Mouse (Mus musculus) heart, embryonic 15.5 days (tissue): Measurements from ENCODE around the gene Dhrs2. TPM values are rescaled to one million over a fixed set of nuclear protein-coding genes. Genes with fewer than 3 reads are reported as not detected.

Experiments
- ATAC-seq: fragments of 200-750 bp; cut with Nextera tagmentation; replicated peaks from 2 replicates; pipeline ENCODE4 v1.8.0; 2017; ENCODE audit warnings: low read depth, moderate TSS enrichment; ENCODE audit not compliant: insufficient number of reproducible peaks, insufficient read depth, low FRiP score
- H3K27ac ChIP-seq: fragments of 300-500 bp; sonication (generic); 2 replicates; pipeline ENCODE4 v1.5.1; 2015; ENCODE audit warnings: mild to moderate bottlenecking, inconsistent platforms
- H3K27me3 ChIP-seq: fragments of 300-500 bp; sonication (generic); 2 replicates; pipeline ENCODE4 v1.6.1; 2015; ENCODE audit warnings: inconsistent platforms
- H3K36me3 ChIP-seq: fragments of 300-500 bp; sonication (generic); 2 replicates; pipeline ENCODE4 v1.6.1; 2015; ENCODE audit warnings: mild to moderate bottlenecking, inconsistent platforms
- H3K4me1 ChIP-seq: fragments of 300-500 bp; sonication (generic); replicated peaks from 2 replicates; pipeline ENCODE4 v1.6.1; 2015; ENCODE audit warnings: inconsistent platforms
- H3K4me2 ChIP-seq: fragments of 300-500 bp; sonication (generic); 2 replicates; pipeline ENCODE4 v1.6.1; 2015; ENCODE audit warnings: inconsistent platforms, mild to moderate bottlenecking, moderate library complexity
- H3K4me3 ChIP-seq: fragments of 300-500 bp; sonication (generic); 2 replicates; pipeline ENCODE4 v1.5.1; 2015; ENCODE audit warnings: mild to moderate bottlenecking, inconsistent platforms
- H3K9ac ChIP-seq: fragments of 300-500 bp; sonication (generic); 2 replicates; pipeline ENCODE4 v1.6.1; 2015; ENCODE audit warnings: mild to moderate bottlenecking, inconsistent platforms
- H3K9me3 ChIP-seq: fragments of 300-500 bp; sonication (generic); replicated peaks from 2 replicates; pipeline ENCODE4 v1.6.1; 2016; ENCODE audit warnings: inconsistent platforms
- WGBS: fragments of 180-500 bp; shearing (Covaris S2); methylation state at CpG from one replicate; pipeline ENCODE4 v1.1.7; 2015; ENCODE audit warnings: mixed read lengths; 5-methylcytosine and 5-hydroxymethylcytosine counted together
- polyA plus RNA-seq: library from polyadenylated mRNA; unstranded; fragments of >200 nt; fragmentation: Nextera tagmentation; extraction: Ambion mirVana; gene quantifications from 2 replicates; pipeline ENCODE4 v1.2.1, GENCODE M21; 2015

Dhrs2 gene
- polyA plus RNA-seq, 1 experiment from 2014 or later: not detected

DNA sequence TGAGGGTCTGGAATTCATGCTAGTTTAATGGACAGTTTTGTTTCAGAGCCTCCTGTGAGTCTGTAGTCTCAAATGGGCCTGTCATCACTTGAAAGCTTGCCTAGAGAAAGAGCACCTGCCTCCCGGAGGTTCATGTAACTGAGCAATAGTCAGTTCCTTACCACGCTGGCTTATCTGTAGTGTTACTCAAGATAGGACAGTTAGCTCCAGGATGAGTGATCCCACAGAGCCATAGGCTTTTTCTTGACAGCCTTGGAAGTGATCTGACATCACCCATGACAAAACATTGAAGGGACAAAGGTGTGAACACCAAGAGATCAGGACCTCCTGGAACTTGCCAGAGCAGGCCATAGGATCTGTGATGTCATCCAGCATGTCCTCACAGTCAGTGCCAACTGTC lies 23.6 kb upstream of the Dhrs2 start:
- H3K4me1 ChIP-seq: peaks cover 8% of the 10 kb centered on the region; the same call in 1 of the 2 replicates
- no peak overlapping the region for H3K4me2 ChIP-seq
- no peak overlapping the region for H3K27ac ChIP-seq
- H3K27me3 ChIP-seq: no peaks in the 10 kb centered on the region
- no peaks in the 10 kb centered on the region for H3K36me3 ChIP-seq
- no peak overlapping the region for H3K9ac ChIP-seq
- no peak; the same call in 1 of the 2 replicates for ATAC-seq
- H3K4me3 ChIP-seq: no peak overlapping the region
- 26% methylated on average over 2 of the region's 2 CpGs for WGBS
- no peaks in the 10 kb centered on the region for H3K9me3 ChIP-seq

DNA sequence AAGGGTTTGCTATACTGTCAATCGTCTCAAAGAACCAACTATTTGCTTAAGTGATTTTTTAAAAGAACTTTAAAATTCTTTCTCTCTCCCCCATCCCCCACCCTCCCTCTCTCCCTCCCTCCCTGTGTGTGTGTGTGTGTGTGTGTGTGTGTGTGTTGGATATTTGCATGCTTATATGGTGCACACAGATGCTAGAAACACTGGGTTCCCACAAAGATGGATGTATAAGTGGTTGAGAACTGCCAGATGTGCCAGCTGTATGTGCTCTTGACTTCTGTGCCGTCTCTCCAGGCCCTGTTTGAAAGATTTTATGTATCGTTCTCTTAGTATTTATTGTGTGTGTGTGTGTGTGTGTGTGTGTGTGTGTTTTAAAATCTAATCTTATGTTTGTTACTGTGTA lies 17.3 kb upstream of the Dhrs2 start:
- no peak for ATAC-seq
- H3K9me3 ChIP-seq: no peaks in the 10 kb centered on the region
- H3K36me3 ChIP-seq: no peaks in the 10 kb centered on the region
- no peak overlapping the region for H3K4me3 ChIP-seq
- 75% methylated on average over 3 of the region's 3 CpGs for WGBS
- no peaks in the 10 kb centered on the region for H3K4me1 ChIP-seq
- H3K27ac ChIP-seq: no peak overlapping the region
- no peak overlapping the region for H3K4me2 ChIP-seq
- no peak overlapping the region for H3K9ac ChIP-seq
- H3K27me3 ChIP-seq: no peaks in the 10 kb centered on the region

DNA sequence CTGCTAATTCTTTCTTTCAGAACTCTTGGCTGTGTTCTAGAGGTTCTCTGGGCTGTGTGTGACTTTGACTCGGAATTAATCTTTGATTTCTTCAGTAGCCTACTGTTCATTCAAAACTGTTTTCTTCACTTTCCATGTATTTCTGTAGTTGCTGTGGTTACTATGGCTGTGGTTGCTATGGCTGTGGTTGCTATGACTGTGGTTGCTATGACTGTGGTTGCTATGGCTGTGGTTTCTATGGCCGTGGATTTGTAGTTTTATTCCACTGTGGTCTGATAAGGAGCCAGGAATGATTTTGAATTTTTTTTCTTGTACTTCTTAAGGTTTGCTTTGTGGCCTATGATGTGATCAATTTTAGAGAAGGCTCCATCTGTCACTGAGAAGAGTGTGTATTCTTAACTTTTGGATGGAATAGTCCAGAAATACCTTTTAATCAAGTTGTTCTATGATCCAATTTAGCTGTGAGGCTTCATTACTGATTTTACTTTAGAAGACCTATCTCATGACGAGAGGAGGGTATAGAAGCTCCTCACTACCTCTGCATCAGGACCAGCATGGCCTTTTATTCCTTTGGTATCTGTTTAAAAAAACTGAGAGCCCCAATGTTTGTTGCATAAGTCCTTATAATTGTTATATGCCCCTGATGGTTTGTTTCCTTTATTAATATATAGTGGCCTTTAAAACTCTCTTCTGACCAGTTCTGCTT lies 16.6 kb upstream of the Dhrs2 start:
- H3K36me3 ChIP-seq: no peaks in the 10 kb centered on the region
- no peaks in the 10 kb centered on the region for H3K4me1 ChIP-seq
- H3K27ac ChIP-seq: no peak overlapping the region
- H3K4me3 ChIP-seq: no peak overlapping the region
- H3K9me3 ChIP-seq: no peaks in the 10 kb centered on the region
- no peak overlapping the region for H3K4me2 ChIP-seq
- H3K9ac ChIP-seq: no peak overlapping the region
- no peak for ATAC-seq
- 49% methylated on average over 3 of the region's 3 CpGs for WGBS
- no peaks in the 10 kb centered on the region for H3K27me3 ChIP-seq

DNA sequence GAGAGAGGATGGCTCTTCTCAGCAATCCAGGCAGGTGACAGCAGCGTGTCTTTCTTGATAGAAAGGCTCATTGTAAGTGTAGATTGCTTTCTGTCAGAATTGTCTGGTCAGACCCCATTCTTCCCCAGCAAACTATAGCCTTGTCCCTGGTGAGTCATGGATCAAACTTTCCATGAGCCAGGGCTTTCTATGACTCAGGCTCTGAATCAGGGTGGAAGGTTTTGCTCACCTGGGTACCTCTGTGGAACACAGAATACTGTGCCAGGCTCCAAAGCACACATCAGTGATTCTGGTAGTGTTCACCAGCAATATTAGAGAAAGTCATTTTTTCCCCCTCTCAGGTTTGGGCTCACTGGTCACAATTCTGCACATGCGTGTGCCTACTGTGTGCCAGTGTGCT lies 13.5 kb upstream of the Dhrs2 start:
- no peak overlapping the region for H3K4me3 ChIP-seq
- no peak overlapping the region for H3K9ac ChIP-seq
- H3K27ac ChIP-seq: no peak overlapping the region
- WGBS: 77% methylated on average over 2 of the region's 2 CpGs
- ATAC-seq: no peak
- no peaks in the 10 kb centered on the region for H3K27me3 ChIP-seq
- H3K4me2 ChIP-seq: no peak overlapping the region
- H3K9me3 ChIP-seq: no peaks in the 10 kb centered on the region
- no peaks in the 10 kb centered on the region for H3K36me3 ChIP-seq
- H3K4me1 ChIP-seq: no peaks in the 10 kb centered on the region

DNA sequence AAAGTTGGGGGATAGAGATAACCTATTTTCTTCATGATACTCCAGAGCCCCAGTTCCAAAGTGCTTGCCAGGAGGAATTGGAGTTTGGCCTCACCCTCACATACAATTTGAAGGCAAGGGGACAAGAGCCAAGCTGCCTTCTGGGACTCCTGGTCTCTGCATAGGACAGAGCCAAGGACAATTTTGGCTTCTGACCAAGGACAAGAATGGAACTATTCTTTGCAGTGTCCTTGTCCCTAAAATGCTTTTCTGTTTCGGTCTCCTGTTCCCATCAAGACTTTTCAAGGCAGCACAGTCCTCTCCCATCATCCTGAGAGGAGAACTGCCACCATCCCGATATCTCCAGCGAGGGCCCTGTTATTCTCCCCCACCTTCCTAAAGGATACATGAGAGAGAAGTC lies 8.2 kb upstream of the Dhrs2 start:
- Histone ChIP-seq H3K27ac (no peak overlapping the region), H3K27me3 (no peaks in the 10 kb centered on the region), H3K4me3 (no peak overlapping the region), H3K36me3 (no peaks in the 10 kb centered on the region), H3K9ac (no peak overlapping the region), H3K4me1 (no peaks in the 10 kb centered on the region), H3K4me2 (no peak overlapping the region), H3K9me3 (no peaks in the 10 kb centered on the region)
- ATAC-seq: no peak
- WGBS: 85% methylated on average over 3 of the region's 3 CpGs

DNA sequence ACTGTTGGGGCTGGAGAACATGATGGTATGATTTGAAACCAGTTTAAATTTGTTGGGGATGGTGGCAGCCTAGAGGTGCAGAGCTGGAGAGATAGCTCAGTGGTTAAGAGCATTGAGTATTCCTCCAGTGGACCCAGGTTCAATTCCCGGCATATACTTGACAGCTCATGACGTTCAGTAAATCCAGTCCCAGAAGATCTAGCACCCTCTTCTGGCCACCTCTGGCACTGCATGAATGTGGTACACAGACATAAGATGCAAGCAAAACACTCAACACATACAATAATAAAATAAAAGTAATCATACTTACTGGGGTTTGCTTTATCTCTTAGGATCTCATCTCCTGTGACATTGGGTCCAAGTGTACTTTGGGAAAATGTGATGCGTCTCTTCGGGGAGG lies 7.3 kb upstream of the Dhrs2 start:
- H3K9ac ChIP-seq: no peak overlapping the region
- WGBS: 61% methylated on average over 4 of the region's 4 CpGs
- no peaks in the 10 kb centered on the region for H3K4me1 ChIP-seq
- H3K27ac ChIP-seq: no peak overlapping the region
- no peak for ATAC-seq
- no peaks in the 10 kb centered on the region for H3K36me3 ChIP-seq
- H3K4me2 ChIP-seq: no peak overlapping the region
- no peaks in the 10 kb centered on the region for H3K9me3 ChIP-seq
- no peaks in the 10 kb centered on the region for H3K27me3 ChIP-seq
- H3K4me3 ChIP-seq: no peak overlapping the region

DNA sequence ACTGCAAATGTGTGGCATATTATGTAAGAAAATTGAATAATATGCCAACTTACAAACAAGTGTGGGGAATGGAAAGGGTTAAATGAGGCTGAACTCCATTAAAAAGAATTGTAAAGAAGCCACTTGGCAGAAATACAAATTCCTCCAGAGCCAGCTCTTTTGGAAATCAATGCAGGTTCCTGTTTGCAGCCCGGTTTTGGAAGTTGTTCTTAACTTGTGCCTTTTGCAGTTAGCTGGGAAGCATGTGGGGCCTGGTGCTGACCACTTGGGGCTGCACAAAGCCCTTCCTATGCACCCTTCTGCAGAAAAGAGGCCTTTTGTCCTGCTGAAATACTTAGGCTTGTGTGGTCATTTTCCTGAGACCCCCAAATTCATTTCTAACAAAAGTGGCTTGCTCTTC lies 1.4 kb downstream of the Dhrs2 start:
- Histone ChIP-seq H3K9me3 (no peaks in the 10 kb centered on the region), H3K4me3 (no peak overlapping the region), H3K27me3 (no peaks in the 10 kb centered on the region), H3K9ac (no peak overlapping the region), H3K4me1 (no peaks in the 10 kb centered on the region), H3K4me2 (no peak overlapping the region), H3K27ac (no peak overlapping the region), H3K36me3 (no peaks in the 10 kb centered on the region)
- no peak for ATAC-seq
- 20% methylated on average over 1 of the region's 1 CpGs for WGBS

DNA sequence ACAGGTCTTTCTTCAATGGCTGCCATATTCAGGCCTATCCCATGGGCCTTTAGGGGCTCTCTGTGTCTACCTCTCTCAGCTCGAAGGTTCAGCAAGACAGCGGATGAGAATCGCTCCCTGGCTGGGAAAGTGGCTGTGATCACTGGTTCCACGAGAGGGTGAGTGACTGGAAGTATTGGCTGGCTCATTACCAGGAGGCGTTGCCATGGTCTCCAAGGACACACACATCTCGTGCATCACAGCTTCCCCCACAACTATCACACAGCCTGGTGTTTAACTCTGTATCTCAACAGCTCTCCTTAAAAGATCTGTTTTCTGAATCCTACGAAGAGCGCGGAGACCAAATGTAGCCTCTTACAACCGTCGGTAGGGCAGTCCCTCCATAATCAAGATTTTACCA lies 12.8 kb downstream of the Dhrs2 start:
- no peak for ATAC-seq
- Histone ChIP-seq H3K27me3 (no peaks in the 10 kb centered on the region), H3K4me2 (no peak overlapping the region), H3K36me3 (no peaks in the 10 kb centered on the region), H3K4me3 (no peak overlapping the region), H3K27ac (no peak overlapping the region), H3K4me1 (no peaks in the 10 kb centered on the region), H3K9me3 (no peaks in the 10 kb centered on the region), H3K9ac (no peak overlapping the region)
- WGBS: 85% methylated on average over 11 of the region's 11 CpGs

DNA sequence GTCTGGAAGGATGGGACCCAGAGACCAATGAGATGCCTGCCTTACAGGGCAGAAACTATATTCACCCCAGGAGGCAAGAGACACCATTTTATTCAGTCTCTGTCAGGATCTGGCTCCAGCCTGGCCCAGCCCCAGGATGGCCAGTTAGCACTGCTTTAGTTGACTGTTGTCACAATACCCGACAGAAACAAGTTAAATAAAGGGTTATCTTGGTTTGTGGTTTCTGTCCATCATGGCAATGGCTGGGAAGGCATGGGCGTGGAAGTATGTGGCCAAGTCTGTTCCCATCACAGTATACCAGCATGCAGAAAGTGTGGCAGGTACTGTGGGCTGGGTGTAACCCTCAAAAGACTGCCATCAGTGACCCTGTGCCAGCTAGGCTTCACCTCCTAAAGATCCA lies 14.9 kb downstream of the Dhrs2 start:
- H3K27ac ChIP-seq: no peak overlapping the region
- H3K4me1 ChIP-seq: no peaks in the 10 kb centered on the region
- no peaks in the 10 kb centered on the region for H3K36me3 ChIP-seq
- no peaks in the 10 kb centered on the region for H3K27me3 ChIP-seq
- WGBS: 69% methylated on average over 2 of the region's 2 CpGs
- H3K9me3 ChIP-seq: no peaks in the 10 kb centered on the region
- ATAC-seq: no peak
- no peak overlapping the region for H3K9ac ChIP-seq
- H3K4me2 ChIP-seq: no peak overlapping the region
- H3K4me3 ChIP-seq: no peak overlapping the region

DNA sequence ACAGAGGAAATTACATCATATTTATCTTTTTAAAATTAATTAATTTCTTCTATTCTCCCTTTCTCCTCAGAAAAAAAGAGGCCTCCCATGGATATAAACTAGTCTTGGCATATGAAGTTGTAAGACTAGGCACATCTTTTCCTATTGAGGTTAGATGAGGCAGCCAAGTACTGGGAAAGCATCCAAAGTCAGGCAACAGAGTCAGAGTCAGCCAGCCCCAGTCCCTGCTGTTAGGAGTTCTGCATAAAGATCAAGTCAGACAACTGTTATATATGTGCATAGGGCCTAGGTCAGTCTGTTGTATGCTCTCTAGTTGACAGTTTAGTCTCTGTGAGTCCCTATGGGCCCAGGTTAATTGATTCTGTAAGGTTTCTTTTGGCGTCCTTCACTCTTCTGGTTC lies 20.9 kb downstream of the Dhrs2 start:
- 76% methylated on average over 1 of the region's 1 CpGs for WGBS
- H3K36me3 ChIP-seq: no peaks in the 10 kb centered on the region
- no peak for ATAC-seq

DNA sequence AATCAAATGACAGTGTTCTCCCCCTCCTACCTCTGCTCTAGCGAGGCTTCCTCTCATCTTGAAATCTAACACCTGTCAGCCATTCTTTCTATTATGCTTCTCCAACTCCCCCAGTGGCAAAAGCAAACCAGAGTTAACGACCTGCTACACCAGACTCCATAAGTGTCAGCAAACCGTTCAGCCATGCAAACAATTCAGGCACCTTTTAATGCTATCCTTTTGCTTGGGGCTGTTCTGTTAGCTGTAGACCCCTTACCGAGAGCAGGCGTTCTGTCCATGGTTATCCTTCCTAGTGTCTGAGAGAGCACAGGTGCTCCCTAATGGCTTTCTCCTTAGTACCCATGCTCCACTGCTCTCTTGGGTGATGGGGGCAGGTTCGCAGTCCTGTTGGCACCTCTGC lies 25.4 kb downstream of the Dhrs2 start:
- H3K9ac ChIP-seq: no peak overlapping the region
- no peak for ATAC-seq
- no peaks in the 10 kb centered on the region for H3K27me3 ChIP-seq
- H3K4me1 ChIP-seq: no peaks in the 10 kb centered on the region
- H3K36me3 ChIP-seq: no peaks in the 10 kb centered on the region
- H3K27ac ChIP-seq: no peak overlapping the region
- H3K4me2 ChIP-seq: no peak overlapping the region
- WGBS: 54% methylated on average over 6 of the region's 6 CpGs
- H3K9me3 ChIP-seq: no peaks in the 10 kb centered on the region
- H3K4me3 ChIP-seq: no peak overlapping the region

More for the DNA sequence above, 20.9 kb downstream of the Dhrs2 start:
- no peaks in the 10 kb centered on the region for H3K4me1 ChIP-seq
- no peak overlapping the region for H3K27ac ChIP-seq
- no peak overlapping the region for H3K4me2 ChIP-seq
- H3K9me3 ChIP-seq: no peaks in the 10 kb centered on the region
- H3K4me3 ChIP-seq: no peak overlapping the region
- no peaks in the 10 kb centered on the region for H3K27me3 ChIP-seq
- no peak overlapping the region for H3K9ac ChIP-seq

DNA sequence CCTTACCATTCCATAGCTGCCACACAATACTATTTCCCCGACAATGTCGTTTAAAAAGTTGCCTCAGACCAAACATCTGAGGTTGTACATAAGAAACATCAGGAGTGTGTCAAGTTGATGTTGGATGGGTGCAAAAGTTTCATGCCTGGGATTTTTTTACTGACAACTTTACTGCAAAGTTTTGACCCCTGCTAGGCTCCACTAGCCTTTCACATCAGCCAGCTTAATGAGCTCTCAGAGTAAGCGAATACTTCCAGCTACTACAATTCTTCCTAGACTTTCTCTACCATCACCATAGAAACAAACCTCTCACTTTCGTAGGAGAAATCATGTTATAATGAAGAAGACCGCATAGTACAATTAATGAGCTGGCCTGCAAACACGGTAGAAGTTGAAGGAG lies 26.5 kb downstream of the Dhrs2 start:
- Histone ChIP-seq H3K9ac (no peak overlapping the region), H3K27ac (no peak overlapping the region), H3K4me2 (no peak overlapping the region), H3K27me3 (no peaks in the 10 kb centered on the region), H3K36me3 (no peaks in the 10 kb centered on the region), H3K4me3 (no peak overlapping the region), H3K9me3 (no peaks in the 10 kb centered on the region), H3K4me1 (no peaks in the 10 kb centered on the region)
- ATAC-seq: no peak
- WGBS: 71% methylated on average over 6 of the region's 6 CpGs
